Mouse (Mus musculus) thymus, adult 2 months (tissue): ENCODE results near the gene Cd96.

ENCODE experiments used
- CTCF ChIP-seq: fragments of 200-500 bp; IDR thresholded peaks from 2 replicates; pipeline ENCODE4 v1.5.1; 2012; ENCODE audit warnings: mild to moderate bottlenecking, control low read depth, low read length, moderate library complexity, borderline replicate concordance; ENCODE audit not compliant: control insufficient read depth, poor library complexity, insufficient read depth; ENCODE audit errors: extremely low read depth
- POLR2A ChIP-seq: fragments of 200-500 bp; IDR thresholded peaks from 2 replicates; pipeline ENCODE4 v1.6.1; 2012; ENCODE audit warnings: mild to moderate bottlenecking, low read length, control low read depth, moderate library complexity; ENCODE audit not compliant: control insufficient read depth, poor library complexity, insufficient read depth; ENCODE audit errors: extremely low read depth

DNA sequence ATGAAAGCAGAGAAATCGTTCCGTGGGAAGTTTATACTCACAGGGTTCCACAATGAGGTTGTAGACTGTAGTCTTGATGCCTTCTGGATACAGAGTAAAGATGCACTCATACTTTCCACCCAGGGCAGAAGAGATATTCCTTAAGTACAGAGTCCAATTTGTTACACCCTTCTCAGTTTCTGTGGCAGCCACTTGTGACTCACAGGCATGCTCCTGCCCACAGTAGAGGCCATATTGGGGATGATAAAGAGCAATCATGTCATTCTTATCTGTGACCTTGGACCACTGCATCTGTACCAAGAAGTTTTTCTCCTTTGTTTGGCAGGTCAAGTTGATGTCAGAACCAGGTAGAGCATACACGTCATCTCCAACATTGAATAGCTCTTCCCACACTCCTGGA, 2.4 kb downstream of the Cd96 start:
- no peak for TF ChIP-seq POLR2A
- TF ChIP-seq CTCF, result no peak
